Mouse (Mus musculus) spleen, adult 2 months (tissue): Measurements from ENCODE around the gene Pde4dip.

Experiments used
- CTCF ChIP-seq: fragments of 200-500 bp; IDR thresholded peaks from 2 replicates; pipeline ENCODE4 v1.5.1; 2011; ENCODE audit warnings: mild to moderate bottlenecking, inconsistent platforms; ENCODE audit not compliant: insufficient read depth, insufficient read length, insufficient replicate concordance; ENCODE audit errors: extremely low read depth
- POLR2A ChIP-seq: fragments of 200-500 bp; IDR thresholded peaks from 2 replicates; pipeline ENCODE4 v1.6.1; 2011; ENCODE audit warnings: low read depth, low read length, inconsistent platforms

GRCm38 (mm10) chr3:97844163-97844820 is 44.2 kb downstream of the Pde4dip start:
- TF ChIP-seq POLR2A, result no peak
- TF ChIP-seq CTCF, result no peak
